Mouse (Mus musculus) megakaryocyte, embryonic 14.5 days (primary cell): ENCODE measurements around the gene Pdlim5.

ENCODE experiments used
- FLI1 ChIP-seq: IDR thresholded peaks from 2 replicates; pipeline ENCODE4 v1.6.1; 2012; ENCODE audit warnings: low read length, inconsistent platforms, mixed read lengths
- GATA1 ChIP-seq: IDR thresholded peaks from 3 replicates; pipeline ENCODE4 v1.6.1; 2012; ENCODE audit warnings: mixed read lengths, low read length, inconsistent platforms, borderline replicate concordance

DNA sequence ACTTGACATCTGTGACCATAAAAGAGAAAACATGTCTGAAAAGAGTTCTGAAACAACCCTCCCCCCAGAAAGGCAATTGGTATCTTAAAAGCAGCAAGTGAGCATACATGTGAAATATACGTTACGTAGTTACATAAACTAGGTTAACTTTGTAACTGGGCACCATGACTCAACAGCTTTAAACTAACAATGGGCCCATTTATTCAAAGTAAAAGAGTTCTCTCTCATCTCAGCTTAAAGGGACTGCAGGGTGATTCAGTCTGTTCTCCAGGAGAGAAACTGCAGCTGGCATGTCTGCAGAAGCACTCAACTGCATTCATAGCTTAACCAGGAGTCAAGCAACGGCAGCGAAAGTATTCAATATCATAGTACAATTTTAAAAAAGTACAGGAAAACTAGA is 7.3 kb downstream of the Pdlim5 start:
- TF ChIP-seq GATA1 (no peak), FLI1 (no peak)
